Mouse (Mus musculus): ENCODE data around the gene Xpo6.
A peak's percentile ranks its signal among the peaks of the same experiment; 100 is the strongest.

Gene Xpo6

DNA sequence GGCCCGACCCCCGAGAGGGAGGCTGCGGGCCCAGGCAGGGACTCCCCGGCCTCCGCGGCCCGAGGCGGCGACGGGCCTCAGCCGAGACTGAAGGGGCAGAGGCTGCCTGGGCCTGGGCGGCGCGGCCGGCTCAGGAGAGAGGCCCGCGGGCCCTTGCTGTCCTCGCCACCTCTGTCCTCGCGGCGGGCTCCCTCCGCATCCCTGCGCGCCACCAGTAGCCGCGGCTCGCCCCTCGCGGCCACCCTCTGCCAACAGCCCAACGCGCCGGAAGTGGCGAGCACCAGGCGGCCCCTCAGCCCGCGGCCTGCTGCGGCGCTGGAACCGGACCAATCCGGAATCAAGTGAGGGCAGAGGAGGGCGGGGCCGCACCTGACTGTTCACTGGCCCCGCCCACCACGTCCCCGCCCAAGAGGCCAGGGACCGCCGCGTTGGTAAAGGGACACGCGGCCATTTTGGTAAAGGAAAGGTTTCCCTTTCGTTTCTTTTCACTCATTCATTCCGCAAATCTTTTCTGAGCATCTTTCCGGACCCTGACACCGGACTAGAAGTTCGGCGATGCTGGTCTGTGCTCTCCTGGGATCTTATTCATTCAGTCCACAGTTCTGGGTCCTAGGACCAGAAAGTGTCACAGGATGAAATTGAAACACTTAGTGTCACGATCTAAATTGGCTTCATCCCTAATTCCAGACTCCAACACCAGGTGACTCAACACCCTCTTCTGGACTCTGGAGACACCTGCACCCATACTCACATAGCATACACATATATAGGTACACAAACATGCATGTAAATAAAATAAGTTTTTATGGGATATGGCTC lies at the start of gene Xpo6:
Gene Xpo6, minus strand, starts transcription at position 324 of the 819 bp plus-strand sequence.
- DNase-seq (ENCODE audit: low read depth, low spot score), result peak; percentile 98

DNA sequence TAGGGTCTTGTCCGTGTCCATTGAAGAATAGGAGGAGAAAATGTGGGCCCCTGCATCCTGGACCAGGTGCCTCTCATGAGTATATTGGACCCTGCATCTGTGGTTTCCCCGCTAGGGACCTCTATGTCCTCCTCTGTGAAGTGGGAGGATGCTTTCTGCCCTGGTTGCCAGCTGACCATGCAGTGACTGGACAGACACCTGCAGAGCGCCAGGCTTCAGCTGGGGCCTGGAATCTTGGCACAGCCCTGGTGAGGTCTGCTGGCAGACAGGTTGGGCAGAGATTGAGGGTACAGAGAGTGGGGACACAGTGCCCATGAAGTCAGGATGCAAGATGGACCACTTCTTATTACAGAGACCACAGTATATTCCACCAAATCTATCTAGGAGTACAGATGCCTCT lies 49.7 kb upstream of the Xpo6 start:
- DNase-seq (ENCODE audit: low read depth, low spot score), result no peak

DNA sequence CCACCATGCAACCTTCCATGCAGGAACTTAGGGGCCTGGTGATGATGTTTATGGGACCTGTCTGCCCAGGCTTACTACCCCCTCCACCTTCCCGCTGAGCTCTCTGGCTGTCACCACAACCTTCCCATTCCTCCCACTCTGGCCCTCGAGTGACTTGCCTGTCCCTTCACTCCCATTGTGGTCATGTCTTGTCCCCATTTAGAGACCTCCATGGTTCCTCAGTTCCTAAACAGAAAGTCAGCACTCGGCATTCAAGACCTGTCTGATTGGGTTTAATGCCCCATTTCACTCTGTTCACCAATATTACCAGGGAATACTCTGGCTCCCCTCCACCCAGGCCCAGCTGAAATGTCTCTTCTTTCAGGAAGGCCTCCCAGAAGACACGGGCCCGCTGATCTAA lies 48.8 kb upstream of the Xpo6 start:
- no peak for DNase-seq (ENCODE audit: low read depth, low spot score)

- no peak for DNase-seq (ENCODE audit: low read depth, low spot score)
Observed at GRCm38 (mm10) chr7:126248641-126249141, 48.4 kb upstream of the Xpo6 start.

DNA sequence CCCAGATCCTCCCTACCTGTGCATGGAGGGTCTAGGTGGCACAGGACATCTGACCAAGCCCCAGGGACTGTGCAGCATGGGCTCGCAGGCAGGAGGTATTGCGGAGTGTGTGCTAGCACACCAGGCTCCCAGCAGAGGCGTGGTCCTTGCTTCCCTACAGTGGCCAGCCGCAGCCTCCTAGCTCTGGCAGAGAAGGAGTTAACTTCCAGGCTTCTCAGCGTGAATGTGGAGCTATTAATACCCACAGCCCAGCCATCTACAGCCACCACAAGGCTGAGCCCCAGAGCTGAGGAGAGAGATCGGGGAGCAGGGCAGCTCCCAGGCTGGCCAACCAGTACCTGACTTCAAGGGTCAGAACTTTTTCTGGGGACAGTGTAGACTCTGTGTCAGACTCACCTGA lies 47.8 kb upstream of the Xpo6 start:
- no peak for DNase-seq (ENCODE audit: low read depth, low spot score)

DNA sequence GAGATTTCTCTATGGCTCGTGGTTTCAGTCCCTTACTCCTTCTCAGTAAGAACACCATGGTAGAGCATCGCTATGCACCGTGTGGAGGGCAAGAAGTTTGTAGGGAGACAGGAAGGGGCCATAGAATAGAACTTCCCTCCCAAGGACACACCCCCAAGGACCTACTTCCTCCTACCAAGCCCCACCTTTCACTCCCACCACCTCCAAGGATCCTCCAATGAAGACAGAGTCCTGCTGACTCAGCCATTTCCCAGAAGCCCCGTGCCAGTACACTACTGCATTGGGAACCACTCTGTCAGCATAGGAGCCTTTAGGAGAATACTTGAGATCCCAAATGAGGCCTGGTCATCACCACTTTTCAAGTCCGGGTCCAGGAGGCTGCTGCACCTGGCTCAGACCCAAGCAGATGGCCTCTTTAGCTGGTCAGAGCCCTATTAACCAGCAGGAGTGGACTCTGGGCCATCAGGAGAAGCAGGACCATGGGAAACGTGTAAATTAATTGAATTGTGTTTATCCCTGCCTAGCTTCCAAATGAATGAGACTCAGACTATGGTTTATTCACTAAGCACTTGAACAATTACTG lies 44.0 kb upstream of the Xpo6 start:
- no peak for DNase-seq (ENCODE audit: low read depth, low spot score)

DNA sequence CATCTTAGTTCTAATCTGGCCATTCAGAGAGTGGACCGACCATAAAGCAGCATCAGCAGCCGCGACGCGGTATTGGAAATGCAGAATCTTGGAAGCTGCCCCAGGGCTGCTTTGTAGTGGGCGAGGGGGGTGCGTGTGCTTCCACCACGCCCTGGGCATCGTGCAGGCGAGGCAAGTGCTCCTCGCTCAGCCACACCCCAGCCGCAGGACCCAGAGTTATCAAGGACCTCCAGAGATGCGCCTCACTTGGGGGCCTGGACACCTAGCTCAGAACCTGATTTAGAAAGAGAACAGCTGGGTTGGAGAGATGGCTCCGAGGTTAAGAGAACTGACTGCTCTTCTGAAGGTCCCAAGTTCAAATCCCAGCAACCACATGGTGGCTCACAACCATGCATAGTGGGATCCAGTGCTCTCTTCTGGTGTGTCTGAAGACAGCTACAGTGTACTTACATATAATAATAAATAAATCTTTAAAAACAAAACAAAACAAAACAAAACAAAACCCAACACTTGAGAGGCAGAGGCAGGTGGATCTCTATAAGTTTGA lies 40.6 kb upstream of the Xpo6 start:
- no peak for DNase-seq (ENCODE audit: low read depth, low spot score)

- no peak for DNase-seq (ENCODE audit: low read depth, low spot score)
Observed at GRCm38 (mm10) chr7:126236794-126237192, 36.5 kb upstream of the Xpo6 start.

- peak; percentile 22 for DNase-seq (ENCODE audit: low read depth, low spot score)
Observed at GRCm38 (mm10) chr7:126236083-126236793, 35.9 kb upstream of the Xpo6 start.

DNA sequence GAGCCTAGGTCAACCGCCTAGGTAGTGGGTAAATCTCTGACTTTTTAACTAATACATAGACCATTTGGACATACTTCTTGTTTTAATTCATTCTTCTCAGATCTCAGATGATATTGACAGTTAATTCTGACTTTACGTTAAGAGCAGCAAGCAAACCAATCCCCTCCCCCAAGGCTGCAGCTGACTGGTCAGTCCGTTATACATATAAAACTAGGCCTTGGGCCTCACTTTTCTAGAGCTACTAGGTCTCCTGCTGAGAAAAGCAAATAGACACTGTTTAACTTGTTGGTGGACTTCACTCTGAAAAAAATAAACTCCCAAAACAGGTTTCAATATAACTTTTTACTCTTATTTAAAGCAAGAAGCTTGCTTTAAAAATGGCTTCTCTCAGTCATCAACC lies 34.3 kb upstream of the Xpo6 start:
- DNase-seq (ENCODE audit: low read depth, low spot score), result no peak

GRCm38 (mm10) chr7:126232345-126233071 lies 32.2 kb upstream of the Xpo6 start:
- no peak for DNase-seq (ENCODE audit: low read depth, low spot score)

DNA sequence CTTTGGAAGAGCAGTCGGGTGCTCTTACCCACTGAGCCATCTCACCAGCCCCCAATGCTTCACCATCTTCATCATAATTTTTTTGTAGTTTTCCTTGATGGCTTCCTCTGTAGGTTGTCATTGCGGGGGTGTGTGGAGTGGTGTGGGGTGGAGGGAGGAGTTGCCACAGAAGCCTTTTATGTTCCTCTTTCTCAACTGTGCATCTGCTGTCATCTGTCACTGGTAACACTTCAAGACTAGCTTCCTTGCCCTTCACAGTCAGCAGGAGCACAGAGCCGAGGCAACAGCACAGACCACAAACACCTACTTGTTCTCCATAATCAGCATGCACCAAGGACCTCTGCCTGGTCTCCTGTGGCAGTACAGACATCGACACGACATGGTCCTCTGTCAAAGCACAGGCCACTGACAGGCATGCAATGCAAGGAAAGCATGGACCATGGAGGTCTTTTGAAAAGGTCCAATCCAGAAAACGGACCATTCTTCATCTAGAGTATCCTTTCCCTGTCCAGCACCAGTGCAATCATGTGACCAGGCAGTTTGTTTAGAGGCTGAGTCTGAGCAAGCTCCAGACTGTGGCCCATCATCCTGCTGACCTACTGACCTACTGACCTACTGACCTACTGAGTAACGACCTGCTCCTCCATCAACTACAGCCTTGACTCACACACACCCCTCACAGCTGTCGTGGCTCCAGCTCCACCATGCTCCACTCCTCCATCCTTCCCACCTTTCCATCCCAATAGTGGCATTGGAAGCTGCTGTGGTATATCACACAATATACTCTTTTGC lies 30.3 kb upstream of the Xpo6 start:
- peak; percentile 23 for DNase-seq (ENCODE audit: low read depth, low spot score)

DNA sequence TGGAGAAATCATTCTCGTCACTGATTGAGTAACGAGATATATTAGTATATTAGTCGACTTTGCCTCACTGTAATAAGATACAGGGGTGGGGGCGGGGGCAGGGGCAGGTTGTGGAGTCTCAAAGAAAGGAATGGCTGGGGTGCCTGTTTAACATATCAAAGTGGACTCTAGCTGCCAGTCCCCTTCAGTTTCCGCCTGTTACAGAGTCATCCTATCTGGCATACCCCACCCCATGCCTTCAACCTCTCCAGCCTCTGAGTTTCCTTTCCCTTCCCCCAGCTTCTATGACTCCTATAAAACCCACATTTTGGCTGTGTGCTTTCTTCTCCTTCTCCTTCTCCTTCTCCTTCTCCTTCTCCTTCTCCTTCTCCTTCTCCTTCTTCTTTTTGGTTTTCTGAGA lies 25.8 kb upstream of the Xpo6 start:
- DNase-seq (ENCODE audit: low read depth, low spot score), result no peak

DNA sequence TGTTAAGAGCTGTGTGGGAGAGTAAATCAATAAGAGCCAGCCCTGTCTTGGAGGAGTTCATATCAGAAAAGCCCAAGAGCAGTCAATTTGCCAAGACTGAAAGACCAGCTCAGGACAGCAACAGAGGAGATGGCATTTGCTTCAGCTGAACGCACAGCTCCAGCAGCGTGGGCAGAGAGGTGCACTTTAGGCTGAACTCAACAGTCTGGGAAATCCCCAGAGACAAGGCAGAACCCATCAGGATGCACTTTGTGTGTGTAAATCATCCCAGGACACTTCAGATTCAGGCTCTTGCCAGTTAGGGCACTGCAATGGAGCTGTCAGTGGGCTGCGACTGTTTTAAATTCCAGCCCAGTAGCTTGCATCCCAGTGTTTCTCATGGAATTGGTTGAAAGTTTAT lies 22.5 kb upstream of the Xpo6 start:
- no peak for DNase-seq (ENCODE audit: low read depth, low spot score)

GRCm38 (mm10) chr7:126220611-126221010 lies 20.3 kb upstream of the Xpo6 start:
- no peak for DNase-seq (ENCODE audit: low read depth, low spot score)

GRCm38 (mm10) chr7:126218311-126218710 lies 18.0 kb upstream of the Xpo6 start:
- DNase-seq (ENCODE audit: low read depth, low spot score), result no peak

- DNase-seq (ENCODE audit: low read depth, low spot score), result no peak
Observed at GRCm38 (mm10) chr7:126216867-126217266, 16.6 kb upstream of the Xpo6 start.

DNA sequence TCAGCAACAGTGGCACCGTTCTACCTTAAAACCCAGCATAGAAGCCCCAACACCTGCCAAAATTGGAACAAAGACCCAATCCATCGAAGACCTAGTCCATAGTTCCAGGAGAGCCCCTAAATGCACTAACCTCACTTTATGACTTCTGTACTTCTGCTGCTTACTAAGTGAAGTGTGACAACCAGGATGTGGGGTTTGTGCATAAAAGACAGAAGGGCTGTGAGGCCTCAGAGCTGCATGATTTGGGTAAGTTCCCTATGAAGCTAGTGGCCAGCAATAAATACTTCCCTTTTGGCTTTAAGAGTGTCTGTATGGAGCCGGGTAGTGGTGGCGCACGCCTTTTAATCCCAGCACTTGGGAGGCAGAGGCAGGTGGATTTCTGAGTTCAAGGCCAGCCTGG lies 10.6 kb upstream of the Xpo6 start:
- DNase-seq (ENCODE audit: low read depth, low spot score), result peak; percentile 63

- no peak for DNase-seq (ENCODE audit: low read depth, low spot score)
Observed at GRCm38 (mm10) chr7:126200997-126201345, 670 bp upstream of the Xpo6 start.

- peak; percentile 84 for DNase-seq (ENCODE audit: low read depth, low spot score)
Observed at GRCm38 (mm10) chr7:126199691-126200102, 604 bp downstream of the Xpo6 start.

DNA sequence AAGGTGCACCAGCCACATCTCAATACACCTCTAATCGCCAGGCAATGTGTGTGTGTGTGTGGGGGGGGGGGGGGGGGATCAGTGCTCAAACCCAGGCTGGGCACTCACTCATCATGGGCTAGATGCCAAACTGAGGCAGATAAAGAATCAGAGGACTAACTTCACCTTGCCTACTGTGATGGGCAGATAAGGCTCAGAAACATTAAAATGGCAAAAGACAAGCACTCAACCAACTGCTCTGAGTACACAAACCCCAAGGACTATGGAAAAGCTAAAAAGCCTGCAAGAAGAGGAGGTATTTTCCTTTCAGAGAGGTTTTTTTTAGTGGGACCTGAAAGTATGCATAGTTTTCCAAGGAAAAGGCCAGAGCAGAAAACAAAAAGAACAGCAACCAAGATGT lies 1.4 kb downstream of the Xpo6 start:
- no peak for DNase-seq (ENCODE audit: low read depth, low spot score)

Measured in A20 (cell line).